Mouse (Mus musculus): ENCODE data around the gene Nudt1. TPM values are rescaled to one million over a fixed set of nuclear protein-coding genes. Genes with fewer than 3 reads are reported as not detected.
A peak's percentile ranks its signal among the peaks of the same experiment; 100 is the strongest.

Nudt1 gene
- polyA plus RNA-seq, 1 experiment: 25.0 TPM

- DNase-seq: peak; percentile 51
- H3K36me3 ChIP-seq (ENCODE audit: control insufficient read depth, insufficient read depth, low read length): 0 out of 2 replicates have a peak, but pooled peaks cover 8% of the 10 kb centered on the region
- no peak overlapping the region for H3K4me3 ChIP-seq (ENCODE audit: control insufficient read depth, insufficient read depth, low read length)
- WGBS: 82% methylated on average over 1 of the region's 1 CpGs
- H3K27me3 ChIP-seq (ENCODE audit: control insufficient read depth, insufficient read depth, low read length): no peaks in the 10 kb centered on the region
- H3K27ac ChIP-seq (ENCODE audit: control insufficient read depth, insufficient read depth, low read length): no peak overlapping the region
- TF ChIP-seq CTCF (IDR thresholded peaks at IDR 0.05; ENCODE audit: borderline replicate concordance, control insufficient read depth, extremely low read depth, insufficient read depth, low read length, poor library complexity) (no peak), POLR2A (IDR thresholded peaks at IDR 0.05; ENCODE audit: control insufficient read depth, extremely low read depth, insufficient read depth, low read length, poor library complexity) (no peak)
- peaks cover 2% of the 10 kb centered on the region for H3K4me1 ChIP-seq (replicated peaks; ENCODE audit: control insufficient read depth, insufficient read depth, low read length)
Measured at GRCm38 (mm10) chr5:140336680-140337079, 15.2 kb downstream of the Nudt1 start.

- Histone ChIP-seq H3K36me3 (ENCODE audit: control insufficient read depth, insufficient read depth, low read length) (0 out of 2 replicates have a peak, but pooled peaks cover 8% of the 10 kb centered on the region), H3K27ac (ENCODE audit: control insufficient read depth, insufficient read depth, low read length) (no peak overlapping the region), H3K4me1 (replicated peaks; ENCODE audit: control insufficient read depth, insufficient read depth, low read length) (no peaks in the 10 kb centered on the region), H3K27me3 (ENCODE audit: control insufficient read depth, insufficient read depth, low read length) (no peaks in the 10 kb centered on the region), H3K4me3 (ENCODE audit: control insufficient read depth, insufficient read depth, low read length) (no peak overlapping the region)
- 96% methylated on average over 4 of the region's 4 CpGs for WGBS
- TF ChIP-seq POLR2A (IDR thresholded peaks at IDR 0.05; ENCODE audit: control insufficient read depth, extremely low read depth, insufficient read depth, low read length, poor library complexity): no peak
- TF ChIP-seq CTCF (IDR thresholded peaks at IDR 0.05; ENCODE audit: borderline replicate concordance, control insufficient read depth, extremely low read depth, insufficient read depth, low read length, poor library complexity): no peak
- DNase-seq: no peak
Measured at GRCm38 (mm10) chr5:140338779-140339178, 17.3 kb downstream of the Nudt1 start.

GRCm38 (mm10) chr5:140339836-140340235 lies 18.4 kb downstream of the Nudt1 start:
- H3K4me1 ChIP-seq (replicated peaks; ENCODE audit: control insufficient read depth, insufficient read depth, low read length): no peaks in the 10 kb centered on the region
- H3K4me3 ChIP-seq (ENCODE audit: control insufficient read depth, insufficient read depth, low read length): no peak overlapping the region
- DNase-seq: no peak
- H3K27ac ChIP-seq (ENCODE audit: control insufficient read depth, insufficient read depth, low read length): no peak overlapping the region
- H3K36me3 ChIP-seq (ENCODE audit: control insufficient read depth, insufficient read depth, low read length): 0 out of 2 replicates have a peak, but pooled peaks cover 8% of the 10 kb centered on the region
- TF ChIP-seq POLR2A (IDR thresholded peaks at IDR 0.05; ENCODE audit: control insufficient read depth, extremely low read depth, insufficient read depth, low read length, poor library complexity) (no peak), CTCF (IDR thresholded peaks at IDR 0.05; ENCODE audit: borderline replicate concordance, control insufficient read depth, extremely low read depth, insufficient read depth, low read length, poor library complexity) (no peak)
- 95% methylated on average over 3 of the region's 3 CpGs for WGBS
- no peaks in the 10 kb centered on the region for H3K27me3 ChIP-seq (ENCODE audit: control insufficient read depth, insufficient read depth, low read length)

DNA sequence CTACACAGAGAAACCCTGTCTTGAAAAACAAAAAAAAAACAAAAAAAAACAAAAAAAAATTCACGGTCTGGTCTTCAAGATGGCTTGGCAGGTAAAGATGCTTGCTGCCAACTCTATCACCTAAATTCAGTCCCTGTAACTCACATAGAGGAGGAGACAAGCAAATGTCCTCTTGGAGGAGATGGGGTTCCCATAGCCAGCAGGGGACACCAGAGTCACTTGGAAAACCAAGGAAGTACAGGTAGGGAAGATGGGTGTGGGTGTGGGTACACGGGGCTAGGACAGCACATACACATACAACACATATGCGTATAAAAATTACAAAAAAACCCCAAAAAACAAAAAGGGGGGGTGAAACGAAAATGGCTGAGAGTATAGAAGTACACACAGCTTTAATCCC lies 21.4 kb downstream of the Nudt1 start:
- no peaks in the 10 kb centered on the region for H3K4me1 ChIP-seq (replicated peaks; ENCODE audit: control insufficient read depth, insufficient read depth, low read length)
- 89% methylated on average over 4 of the region's 4 CpGs for WGBS
- no peak overlapping the region for H3K27ac ChIP-seq (ENCODE audit: control insufficient read depth, insufficient read depth, low read length)
- TF ChIP-seq CTCF (IDR thresholded peaks at IDR 0.05; ENCODE audit: borderline replicate concordance, control insufficient read depth, extremely low read depth, insufficient read depth, low read length, poor library complexity) (no peak), POLR2A (IDR thresholded peaks at IDR 0.05; ENCODE audit: control insufficient read depth, extremely low read depth, insufficient read depth, low read length, poor library complexity) (no peak)
- H3K36me3 ChIP-seq (ENCODE audit: control insufficient read depth, insufficient read depth, low read length): 0 out of 2 replicates have a peak, but pooled peaks cover 8% of the 10 kb centered on the region
- DNase-seq: no peak
- H3K27me3 ChIP-seq (ENCODE audit: control insufficient read depth, insufficient read depth, low read length): no peaks in the 10 kb centered on the region
- H3K4me3 ChIP-seq (ENCODE audit: control insufficient read depth, insufficient read depth, low read length): no peak overlapping the region

GRCm38 (mm10) chr5:140345244-140345643 lies 23.8 kb downstream of the Nudt1 start:
- Histone ChIP-seq H3K27ac (ENCODE audit: control insufficient read depth, insufficient read depth, low read length) (no peak overlapping the region), H3K4me1 (replicated peaks; ENCODE audit: control insufficient read depth, insufficient read depth, low read length) (peaks cover 8% of the 10 kb centered on the region), H3K36me3 (ENCODE audit: control insufficient read depth, insufficient read depth, low read length) (no peaks in the 10 kb centered on the region), H3K27me3 (ENCODE audit: control insufficient read depth, insufficient read depth, low read length) (no peaks in the 10 kb centered on the region), H3K4me3 (ENCODE audit: control insufficient read depth, insufficient read depth, low read length) (no peak overlapping the region)
- 34% methylated on average over 4 of the region's 4 CpGs for WGBS
- no peak for TF ChIP-seq POLR2A (IDR thresholded peaks at IDR 0.05; ENCODE audit: control insufficient read depth, extremely low read depth, insufficient read depth, low read length, poor library complexity)
- TF ChIP-seq CTCF (IDR thresholded peaks at IDR 0.05; ENCODE audit: borderline replicate concordance, control insufficient read depth, extremely low read depth, insufficient read depth, low read length, poor library complexity): no peak
- no peak for DNase-seq

DNA sequence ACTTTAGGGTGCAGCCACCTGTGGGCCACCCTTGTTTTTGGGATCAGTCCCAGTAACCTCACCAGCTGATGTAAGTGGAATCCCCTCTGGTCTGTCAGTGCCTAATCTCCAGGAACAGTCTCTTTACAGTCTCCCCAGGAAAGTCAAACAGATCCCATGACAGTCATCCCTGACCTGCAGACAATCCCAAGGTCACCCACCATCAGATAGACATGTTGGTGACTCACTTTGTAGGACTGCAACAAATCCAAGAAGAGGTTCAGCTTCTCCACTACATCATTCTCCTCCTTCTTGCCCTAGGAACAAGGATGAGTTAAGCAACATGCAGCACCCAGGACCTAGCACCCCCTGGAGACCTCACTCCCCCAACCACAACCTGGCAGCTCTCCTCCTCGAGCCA lies 24.6 kb downstream of the Nudt1 start:
- 50% methylated on average over 1 of the region's 1 CpGs for WGBS
- H3K36me3 ChIP-seq (ENCODE audit: control insufficient read depth, insufficient read depth, low read length): no peaks in the 10 kb centered on the region

DNA sequence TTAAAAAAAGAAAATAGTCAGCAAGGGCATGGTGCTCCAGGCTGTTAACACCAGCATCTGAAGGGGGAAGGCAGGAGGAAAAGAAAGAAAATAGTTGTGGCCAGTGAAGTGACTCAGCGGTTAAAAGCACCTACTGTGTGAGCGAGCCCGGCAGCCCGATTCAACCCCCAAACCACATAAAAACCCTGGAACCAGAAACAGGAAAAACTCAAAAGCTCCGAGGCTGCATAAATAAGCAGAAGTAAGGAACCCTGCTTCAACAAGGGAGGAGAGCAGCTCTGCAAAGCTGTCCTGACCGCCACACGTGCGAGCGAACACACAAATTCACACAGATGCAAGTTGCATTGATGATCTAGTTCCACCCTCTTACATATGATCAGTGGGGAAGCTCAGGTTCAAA lies 28.4 kb downstream of the Nudt1 start:
- TF ChIP-seq POLR2A (IDR thresholded peaks at IDR 0.05; ENCODE audit: control insufficient read depth, extremely low read depth, insufficient read depth, low read length, poor library complexity): no peak
- no peak for TF ChIP-seq CTCF (IDR thresholded peaks at IDR 0.05; ENCODE audit: borderline replicate concordance, control insufficient read depth, extremely low read depth, insufficient read depth, low read length, poor library complexity)
- Histone ChIP-seq H3K4me1 (replicated peaks; ENCODE audit: control insufficient read depth, insufficient read depth, low read length) (peaks cover 13% of the 10 kb centered on the region), H3K36me3 (ENCODE audit: control insufficient read depth, insufficient read depth, low read length) (no peaks in the 10 kb centered on the region), H3K27me3 (ENCODE audit: control insufficient read depth, insufficient read depth, low read length) (no peaks in the 10 kb centered on the region), H3K4me3 (ENCODE audit: control insufficient read depth, insufficient read depth, low read length) (no peak overlapping the region), H3K27ac (ENCODE audit: control insufficient read depth, insufficient read depth, low read length) (no peak overlapping the region)
- DNase-seq: no peak
- 7% methylated on average over 9 of the region's 9 CpGs for WGBS

More for the DNA sequence above, 24.6 kb downstream of the Nudt1 start:
- DNase-seq: no peak
- peaks cover 9% of the 10 kb centered on the region for H3K4me1 ChIP-seq (replicated peaks; ENCODE audit: control insufficient read depth, insufficient read depth, low read length)
- no peak overlapping the region for H3K4me3 ChIP-seq (ENCODE audit: control insufficient read depth, insufficient read depth, low read length)
- no peaks in the 10 kb centered on the region for H3K27me3 ChIP-seq (ENCODE audit: control insufficient read depth, insufficient read depth, low read length)
- TF ChIP-seq CTCF (IDR thresholded peaks at IDR 0.05; ENCODE audit: borderline replicate concordance, control insufficient read depth, extremely low read depth, insufficient read depth, low read length, poor library complexity) (no peak), POLR2A (IDR thresholded peaks at IDR 0.05; ENCODE audit: control insufficient read depth, extremely low read depth, insufficient read depth, low read length, poor library complexity) (no peak)
- H3K27ac ChIP-seq (ENCODE audit: control insufficient read depth, insufficient read depth, low read length): no peak overlapping the region
